Comparison of ENCODE assay signal across 35 mouse cellular contexts in the genomic region with DNA sequence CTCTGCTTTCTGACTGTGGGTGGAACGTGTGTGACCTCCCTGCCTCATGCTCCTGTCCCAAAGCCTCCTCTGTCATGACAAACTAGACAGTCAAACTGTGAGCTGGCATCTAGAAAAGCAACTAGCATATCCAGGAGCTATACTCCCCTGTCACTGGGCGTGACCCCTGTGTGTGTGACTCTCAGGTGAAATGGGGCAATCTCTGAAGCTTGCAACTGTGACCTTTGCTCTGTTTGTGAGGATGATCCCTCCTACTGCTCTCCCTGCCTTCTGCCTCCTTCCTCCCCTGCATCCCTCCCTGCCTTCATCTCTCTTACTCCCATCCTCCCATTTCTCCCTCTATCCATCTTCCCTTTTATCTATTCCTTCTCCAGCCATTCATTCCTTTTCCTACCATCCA. TPM values are rescaled to one million over a fixed set of nuclear protein-coding genes. Genes with fewer than 3 reads are reported as not detected.
"Had no signal": no experiment of that assay in that cellular context is flagged by ENCODE, and none has a peak within 500 bp of the region (broad histone marks: within the 10 kb centered on the region; RNA-seq: fewer than 3 reads in every experiment).

No protein-coding gene starts in this region.

- H3K4me3 ChIP-seq: heart, embryonic 10.5 days; heart, embryonic 12.5 days; heart, embryonic 13.5 days; heart, embryonic 15.5 days; hindbrain, embryonic 10.5 days; hindbrain, embryonic 12.5 days; hindbrain, embryonic 13.5 days; hindbrain, embryonic 15.5 days; intestine, embryonic 15.5 days; kidney, embryonic 15.5 days; layer of hippocampus, adult 2 months had no signal

- H3K9ac ChIP-seq: heart, embryonic 12.5 days; heart, embryonic 13.5 days; heart, embryonic 15.5 days; hindbrain, embryonic 12.5 days; hindbrain, embryonic 13.5 days; hindbrain, embryonic 14.5 days; hindbrain, embryonic 15.5 days; intestine, embryonic 15.5 days; kidney, embryonic 15.5 days had no signal

- H3K9me3 ChIP-seq: heart, embryonic 10.5 days; heart, embryonic 12.5 days; heart, embryonic 13.5 days; heart, embryonic 15.5 days; hindbrain, embryonic 10.5 days; hindbrain, embryonic 12.5 days; hindbrain, embryonic 13.5 days; hindbrain, embryonic 15.5 days; intestine, embryonic 15.5 days; kidney, embryonic 15.5 days had no signal

- H3K27me3 ChIP-seq: heart, embryonic 12.5 days; heart, embryonic 13.5 days; heart, embryonic 15.5 days; hindbrain, embryonic 12.5 days; hindbrain, embryonic 13.5 days; hindbrain, embryonic 15.5 days; intestine, embryonic 15.5 days; kidney, embryonic 15.5 days had no signal

- H3K27ac ChIP-seq: heart, embryonic 10.5 days; heart, embryonic 13.5 days; heart, embryonic 15.5 days; hindbrain, embryonic 10.5 days; hindbrain, embryonic 12.5 days; hindbrain, embryonic 13.5 days; hindbrain, embryonic 14.5 days; hindbrain, embryonic 15.5 days; hindbrain, postnatal 0 days; intestine, embryonic 15.5 days; kidney, embryonic 15.5 days; kidney, postnatal 0 days; layer of hippocampus, adult 2 months had no signal

- ATAC-seq: hindbrain, embryonic 16.5 days; hindbrain, postnatal 0 days; inflammation-experienced regulatory T-cells, adult 6 months; intestine, embryonic 15.5 days; intestine, embryonic 16.5 days; intestine, postnatal 0 days had no signal

- H3K36me3 ChIP-seq: hindbrain, embryonic 10.5 days; hindbrain, embryonic 12.5 days; hindbrain, embryonic 13.5 days; hindbrain, embryonic 15.5 days; intestine, embryonic 15.5 days; kidney, embryonic 15.5 days had no signal

- DNase-seq: heart, postnatal 10 days; heart, postnatal 14 days; heart, postnatal 36 days; heart, postnatal 4 days; kidney, adult 11 months; kidney, adult 18-20 months; kidney, adult 2 months; kidney, adult 8-10 months; kidney, adult 9 months; kidney, postnatal 10 days; kidney, postnatal 14 days; kidney, postnatal 25 days; kidney, postnatal 36 days; kidney, postnatal 4 days; layer of hippocampus, adult 9-11 months; layer of hippocampus, postnatal 36 days had no signal

- H3K4me2 ChIP-seq: heart, embryonic 12.5 days; heart, embryonic 13.5 days; heart, embryonic 15.5 days; hindbrain, embryonic 12.5 days; hindbrain, embryonic 13.5 days; hindbrain, embryonic 14.5 days; hindbrain, embryonic 15.5 days; intestine, embryonic 15.5 days; kidney, embryonic 15.5 days had no signal

RNA-seq across cellular contexts. Expression of gene Hspb8, which starts 18.6 kb away (rescaled TPM):
- total RNA-seq: hematopoietic stem cell, adult 5-6 weeks had no signal
- polyA plus RNA-seq: inflammation-experienced regulatory T-cells, adult 6 months had no signal
